Mouse (Mus musculus) C2C12 (cell line): ENCODE results near the gene Tbl3.
"Not testable (repeated sequence)": the region's sequence is repeated elsewhere in the genome, so short reads cannot be mapped to it uniquely, and the experiment has no call there.

Source experiments
- CTCF ChIP-seq: IDR thresholded peaks from one replicate; pipeline ENCODE4 v1.5.1; 2011; ENCODE audit not compliant: control insufficient read depth, insufficient read depth, insufficient read length
- MAX ChIP-seq: IDR thresholded peaks from one replicate; pipeline ENCODE4 v1.6.1; 2011; ENCODE audit warnings: mild to moderate bottlenecking, control low read depth
- USF1 ChIP-seq: IDR thresholded peaks from one replicate; pipeline ENCODE4 v1.6.1; 2011; ENCODE audit warnings: low read depth, mild to moderate bottlenecking, control low read depth, moderate library complexity

- not testable (repeated sequence) for TF ChIP-seq CTCF, USF1, MAX
Observed at GRCm38 (mm10) chr17:24720616-24721015, 13.2 kb upstream of the Tbl3 start.
